Comparison of ENCODE assay signal across 18 mouse cellular contexts in the genomic region with DNA sequence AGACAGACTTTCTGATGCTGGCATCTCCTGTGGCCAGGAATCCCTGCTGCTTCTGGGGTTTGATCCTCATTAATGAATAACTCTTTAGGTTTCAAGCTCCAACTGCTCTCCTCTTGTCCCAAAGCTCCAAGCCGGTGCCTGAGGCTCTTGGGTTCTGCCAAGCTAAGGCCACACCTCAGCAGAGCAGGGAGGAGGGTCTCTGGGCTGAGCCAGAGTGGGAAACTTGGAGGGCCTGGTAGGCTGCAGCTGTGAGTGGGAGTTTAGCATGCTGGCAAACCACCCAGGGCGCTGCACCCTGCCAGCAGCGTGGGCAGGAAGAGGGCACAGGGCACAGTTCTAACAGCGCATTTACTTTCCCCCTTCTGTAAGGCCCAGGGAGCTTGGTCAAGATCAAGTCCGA. TPM values are rescaled to one million over a fixed set of nuclear protein-coding genes. Genes with fewer than 3 reads are reported as not detected.
DNase-seq lines count a peak whose midpoint lies in the region; ATAC-seq lines count a peak whose summit lies in the region.
"Had no signal": no experiment of that assay in that cellular context is flagged by ENCODE, and none has a peak within 500 bp of the region (broad histone marks: within the 10 kb centered on the region; RNA-seq: fewer than 3 reads in every experiment).

No protein-coding gene starts in this region.

- 92% methylated on average over 5 of the region's 5 CpGs for WGBS in liver, embryonic 13.5 days (ENCODE audit: insufficient replicate concordance)
- WGBS in kidney, embryonic 15.5 days: 85% methylated on average over 5 of the region's 5 CpGs
- 94% methylated on average over 5 of the region's 5 CpGs for WGBS in liver, embryonic 15.5 days (ENCODE audit: insufficient replicate concordance)

- H3K9ac ChIP-seq in liver, embryonic 13.5 days: 0 out of 2 replicates have a peak overlapping the region, but pooled peaks have one; percentile 20
- H3K9ac ChIP-seq in kidney, embryonic 15.5 days: no peak overlapping the region
- H3K9ac ChIP-seq in liver, embryonic 15.5 days: 0 out of 2 replicates have a peak overlapping the region, but pooled peaks have one; percentile 8
- H3K9ac ChIP-seq: embryonic facial prominence, embryonic 12.5 days; forebrain, postnatal 0 days; limb, embryonic 13.5 days; lung, embryonic 15.5 days; midbrain, embryonic 13.5 days had no signal

- no peak for ATAC-seq in erythroblast, adult 5-6 weeks (replicated peaks; ENCODE audit: low FRiP score, poor library complexity, severe bottlenecking)
- no peak for ATAC-seq in liver, embryonic 13.5 days (ENCODE audit: low read depth)
- 0 out of 2 replicates have a peak, but pooled peaks have one; percentile 31 for ATAC-seq in kidney, embryonic 15.5 days (replicated peaks; ENCODE audit: low FRiP score)
- no peak for ATAC-seq in liver, embryonic 15.5 days (ENCODE audit: insufficient read depth)
- ATAC-seq: forebrain, postnatal 0 days; midbrain, embryonic 13.5 days had no signal

- no peaks in the 10 kb centered on the region for H3K9me3 ChIP-seq in erythroblast, embryonic 14.5 days (ENCODE audit: control insufficient read depth, low read length)
- H3K9me3 ChIP-seq in liver, embryonic 13.5 days (replicated peaks): no peaks in the 10 kb centered on the region
- H3K9me3 ChIP-seq in kidney, embryonic 15.5 days (replicated peaks): no peaks in the 10 kb centered on the region
- H3K9me3 ChIP-seq in liver, embryonic 15.5 days (replicated peaks): no peaks in the 10 kb centered on the region
- H3K9me3 ChIP-seq: embryonic facial prominence, embryonic 12.5 days; limb, embryonic 13.5 days; lung, embryonic 15.5 days; midbrain, embryonic 13.5 days had no signal

- H3K4me3 ChIP-seq in erythroblast, embryonic 14.5 days (replicated peaks): peak overlapping the region; percentile 0
- no peak overlapping the region for H3K4me3 ChIP-seq in liver, embryonic 13.5 days (replicated peaks)
- H3K4me3 ChIP-seq in kidney, embryonic 15.5 days (replicated peaks): no peak overlapping the region
- H3K4me3 ChIP-seq in liver, embryonic 15.5 days (replicated peaks): no peak overlapping the region
- H3K4me3 ChIP-seq: embryonic facial prominence, embryonic 12.5 days; gastrocnemius, adult 2 months; limb, embryonic 13.5 days; lung, embryonic 15.5 days; midbrain, embryonic 13.5 days had no signal

- peaks cover 82% of the 10 kb centered on the region for H3K36me3 ChIP-seq in erythroblast, embryonic 14.5 days (ENCODE audit: control insufficient read depth)
- peaks cover 74% of the 10 kb centered on the region for H3K36me3 ChIP-seq in liver, embryonic 13.5 days
- H3K36me3 ChIP-seq in kidney, embryonic 15.5 days: peaks cover 72% of the 10 kb centered on the region
- H3K36me3 ChIP-seq in liver, embryonic 15.5 days (replicated peaks): peaks cover 70% of the 10 kb centered on the region

- no peak overlapping the region for H3K4me2 ChIP-seq in liver, embryonic 13.5 days
- H3K4me2 ChIP-seq in kidney, embryonic 15.5 days: no peak overlapping the region
- H3K4me2 ChIP-seq in liver, embryonic 15.5 days: no peak overlapping the region
- H3K4me2 ChIP-seq: embryonic facial prominence, embryonic 12.5 days; limb, embryonic 13.5 days; lung, embryonic 15.5 days; midbrain, embryonic 13.5 days had no signal

- peaks cover 97% of the 10 kb centered on the region for H3K4me1 ChIP-seq in erythroblast, embryonic 14.5 days (ENCODE audit: control insufficient read depth)
- H3K4me1 ChIP-seq in liver, embryonic 13.5 days (replicated peaks): peaks cover 88% of the 10 kb centered on the region
- H3K4me1 ChIP-seq in kidney, embryonic 15.5 days: 0 out of 2 replicates have a peak, but pooled peaks cover 3% of the 10 kb centered on the region
- peaks cover 84% of the 10 kb centered on the region for H3K4me1 ChIP-seq in liver, embryonic 15.5 days (replicated peaks)
- H3K4me1 ChIP-seq: embryonic facial prominence, embryonic 12.5 days; limb, embryonic 13.5 days; midbrain, embryonic 13.5 days had no signal

- no peak for DNase-seq in liver, embryonic 13.5 days
- DNase-seq in liver: no peak
- no peak for DNase-seq in thymus, postnatal 14 days
- no peak for DNase-seq in embryo, embryonic 10.5 days (ENCODE audit: low spot score)
- DNase-seq: adrenal gland, postnatal 10 days; cerebellum, adult 18-20 months; forebrain, postnatal 0 days; gastrocnemius, adult 2 months had no signal

- peak overlapping the region; percentile 36; the same call in 1 of the 2 replicates for H3K27ac ChIP-seq in liver, embryonic 13.5 days
- H3K27ac ChIP-seq in kidney, embryonic 15.5 days: 0 out of 2 replicates have a peak overlapping the region, but pooled peaks have one; percentile 41
- peak overlapping the region; percentile 65; the same call in 1 of the 2 replicates for H3K27ac ChIP-seq in liver, embryonic 15.5 days (replicated peaks)
- H3K27ac ChIP-seq: embryonic facial prominence, embryonic 12.5 days; gastrocnemius, adult 2 months; limb, embryonic 13.5 days; lung, embryonic 15.5 days; midbrain, embryonic 13.5 days had no signal

- H3K27me3 ChIP-seq in erythroblast, embryonic 14.5 days (ENCODE audit: control insufficient read depth): no peaks in the 10 kb centered on the region; the same call in 1 of the 2 replicates
- H3K27me3 ChIP-seq in liver, embryonic 13.5 days: no peaks in the 10 kb centered on the region
- no peaks in the 10 kb centered on the region for H3K27me3 ChIP-seq in kidney, embryonic 15.5 days
- H3K27me3 ChIP-seq in liver, embryonic 15.5 days: no peaks in the 10 kb centered on the region
- H3K27me3 ChIP-seq: embryonic facial prominence, embryonic 12.5 days; limb, embryonic 13.5 days; lung, embryonic 15.5 days; midbrain, embryonic 13.5 days had no signal

RNA-seq across cellular contexts. Expression of gene Hdhd3, which starts 5.6 kb away (rescaled TPM):
- polyA plus RNA-seq in erythroblast, embryonic 14.5 days (2012): 0.29 and 0.59 TPM in 2 replicates
- not detected in 2 replicates for total RNA-seq in erythroblast, adult 5-6 weeks (2015; ENCODE audit: low replicate concordance)
- 1.0 TPM in 1 of 2 replicates, not detected in the other for total RNA-seq in erythroblast, adult 5-6 weeks (2017; ENCODE audit: low replicate concordance)
- polyA plus RNA-seq in liver, embryonic 13.5 days (2015; fragmentation: Nextera tagmentation; extraction: Ambion mirVana): 6.3 and 7.1 TPM in 2 replicates
- 14.7 and 15.2 TPM in 2 replicates for polyA plus RNA-seq in kidney, embryonic 15.5 days (2015; fragmentation: Nextera tagmentation; extraction: Ambion mirVana)
- 7.8 and 9.6 TPM in 2 replicates for polyA plus RNA-seq in liver, embryonic 15.5 days (2015; fragmentation: Nextera tagmentation; extraction: Ambion mirVana)

RNA-seq across cellular contexts. Expression of gene Alad, which starts 10.9 kb away (rescaled TPM):
- polyA plus RNA-seq in erythroblast, embryonic 14.5 days (2012): 666 and 744 TPM in 2 replicates
- 105 and 125 TPM in 2 replicates for total RNA-seq in erythroblast, adult 5-6 weeks (2015; ENCODE audit: low replicate concordance)
- total RNA-seq in erythroblast, adult 5-6 weeks (2017; ENCODE audit: low replicate concordance): 81.9 and 128 TPM in 2 replicates
- 616 and 657 TPM in 2 replicates for polyA plus RNA-seq in liver, embryonic 13.5 days (2015; fragmentation: Nextera tagmentation; extraction: Ambion mirVana)
- 97.3 and 106 TPM in 2 replicates for polyA plus RNA-seq in kidney, embryonic 15.5 days (2015; fragmentation: Nextera tagmentation; extraction: Ambion mirVana)
- 582 and 589 TPM in 2 replicates for polyA plus RNA-seq in liver, embryonic 15.5 days (2015; fragmentation: Nextera tagmentation; extraction: Ambion mirVana)

RNA-seq across cellular contexts. Expression of gene Pole3, which starts 16.0 kb away (rescaled TPM):
- 8.0 and 9.7 TPM in 2 replicates for polyA plus RNA-seq in erythroblast, embryonic 14.5 days (2012)
- total RNA-seq in erythroblast, adult 5-6 weeks (2015; ENCODE audit: low replicate concordance): 21.3 and 30.7 TPM in 2 replicates
- 14.1 and 17.3 TPM in 2 replicates for total RNA-seq in erythroblast, adult 5-6 weeks (2017; ENCODE audit: low replicate concordance)
- 77.3 and 81.0 TPM in 2 replicates for polyA plus RNA-seq in liver, embryonic 13.5 days (2015; fragmentation: Nextera tagmentation; extraction: Ambion mirVana)
- polyA plus RNA-seq in kidney, embryonic 15.5 days (2015; fragmentation: Nextera tagmentation; extraction: Ambion mirVana): 94.0 and 100 TPM in 2 replicates
- polyA plus RNA-seq in liver, embryonic 15.5 days (2015; fragmentation: Nextera tagmentation; extraction: Ambion mirVana): 51.3 and 52.9 TPM in 2 replicates

RNA-seq across cellular contexts. Expression of gene 4933430I17Rik, which starts 16.3 kb away (rescaled TPM):
- not detected in 2 replicates for polyA plus RNA-seq in erythroblast, embryonic 14.5 days (2012)
- total RNA-seq in erythroblast, adult 5-6 weeks (2015; ENCODE audit: low replicate concordance): not detected in 2 replicates
- total RNA-seq in erythroblast, adult 5-6 weeks (2017; ENCODE audit: low replicate concordance): not detected in 2 replicates
- 0.14 and 0.23 TPM in 2 replicates for polyA plus RNA-seq in liver, embryonic 13.5 days (2015; fragmentation: Nextera tagmentation; extraction: Ambion mirVana)
- polyA plus RNA-seq in kidney, embryonic 15.5 days (2015; fragmentation: Nextera tagmentation; extraction: Ambion mirVana): 0.47 and 0.57 TPM in 2 replicates
- 0.06 and 0.15 TPM in 2 replicates for polyA plus RNA-seq in liver, embryonic 15.5 days (2015; fragmentation: Nextera tagmentation; extraction: Ambion mirVana)
- total RNA-seq: hematopoietic stem cell, adult 5-6 weeks had no signal

RNA-seq across cellular contexts. Expression of gene Bspry, which starts 29.0 kb away (rescaled TPM):
- polyA plus RNA-seq in erythroblast, embryonic 14.5 days (2012): 0.03 TPM in 1 of 2 replicates, not detected in the other
- total RNA-seq in erythroblast, adult 5-6 weeks (2015; ENCODE audit: low replicate concordance): not detected in 2 replicates
- not detected in 2 replicates for total RNA-seq in erythroblast, adult 5-6 weeks (2017; ENCODE audit: low replicate concordance)
- 0.20 and 0.34 TPM in 2 replicates for polyA plus RNA-seq in liver, embryonic 13.5 days (2015; fragmentation: Nextera tagmentation; extraction: Ambion mirVana)
- polyA plus RNA-seq in kidney, embryonic 15.5 days (2015; fragmentation: Nextera tagmentation; extraction: Ambion mirVana): 19.5 and 21.3 TPM in 2 replicates
- polyA plus RNA-seq in liver, embryonic 15.5 days (2015; fragmentation: Nextera tagmentation; extraction: Ambion mirVana): 0.22 and 0.32 TPM in 2 replicates
- total RNA-seq: gastrocnemius, adult 2 months; granulocyte monocyte progenitor cell, adult 5-6 weeks had no signal
